Mouse (Mus musculus) heart, postnatal 4 days (tissue): ENCODE data around the gene 4933427D14Rik. TPM values are rescaled to one million over a fixed set of nuclear protein-coding genes. Genes with fewer than 3 reads are reported as not detected.
A peak's percentile ranks its signal among the peaks of the same experiment; 100 is the strongest.

Source experiments
- DNase-seq: peaks from one replicate; pipeline ENCODE4 v3.0.0; 2021
- total RNA-seq, 2 experiments: library from RNA; stranded (reverse); gene quantifications; 2 replicates each; pipeline ENCODE4 v1.2.3; 2021

The 4933427D14Rik gene
- total RNA-seq, 2 experiments from 2014 or later = 6.0 to 7.4 TPM

DNA sequence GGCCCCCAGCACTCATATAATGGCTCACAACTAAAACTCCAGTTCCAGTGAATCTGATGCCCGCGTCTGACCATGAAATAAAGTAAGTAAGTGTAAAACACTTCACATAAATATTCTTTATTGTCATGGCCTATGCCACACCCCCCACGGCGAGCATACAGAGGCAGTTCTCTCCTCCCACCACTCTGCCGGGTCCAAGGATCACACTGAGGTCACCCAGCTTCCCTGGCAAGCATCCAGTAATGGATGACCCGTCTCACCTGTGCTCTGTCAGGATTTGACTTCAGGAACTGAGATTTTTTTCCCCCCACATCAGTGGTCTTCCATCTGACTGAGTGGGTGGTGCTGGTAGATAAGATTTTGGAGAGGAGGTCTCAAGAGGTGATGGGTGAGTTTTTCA, 67.1 kb downstream of the 4933427D14Rik start:
- no peak for DNase-seq

DNA sequence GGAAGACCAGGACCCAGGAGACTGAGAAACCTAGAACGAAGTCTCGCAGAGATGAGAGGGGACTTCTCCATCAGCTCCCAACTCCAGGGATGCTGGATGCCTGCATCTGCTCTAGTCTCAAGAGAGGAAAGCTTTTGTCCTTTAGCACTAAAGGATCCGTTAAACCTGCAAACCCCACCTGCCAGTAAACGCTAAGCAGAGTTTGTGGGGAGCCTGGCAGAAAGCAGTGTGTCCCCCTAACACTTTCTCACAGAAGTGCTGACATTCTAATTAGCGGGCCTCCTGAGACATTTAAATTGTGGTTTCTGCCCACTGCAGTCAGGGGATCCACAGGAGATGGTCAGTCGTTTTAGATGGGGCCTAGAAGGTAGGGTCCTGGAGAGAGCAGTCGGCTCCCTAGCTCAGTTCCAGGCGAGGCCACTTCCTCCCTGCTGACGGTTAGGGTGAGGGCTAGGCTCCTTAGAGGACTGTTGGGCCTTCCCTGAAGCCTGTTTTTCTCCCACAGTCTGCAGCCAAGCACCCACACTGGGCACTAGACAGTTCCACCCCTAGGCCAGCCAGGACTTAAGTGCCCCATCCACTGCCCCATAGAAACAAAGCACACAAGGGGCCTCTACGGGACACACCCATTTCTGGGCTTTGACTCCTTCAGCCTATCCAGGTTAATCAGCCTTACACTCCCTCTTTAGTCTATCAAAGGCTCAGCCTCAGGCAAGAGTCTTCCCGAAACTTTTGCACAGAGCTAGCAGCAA, 70.9 kb downstream of the 4933427D14Rik start:
- no peak for DNase-seq

DNA sequence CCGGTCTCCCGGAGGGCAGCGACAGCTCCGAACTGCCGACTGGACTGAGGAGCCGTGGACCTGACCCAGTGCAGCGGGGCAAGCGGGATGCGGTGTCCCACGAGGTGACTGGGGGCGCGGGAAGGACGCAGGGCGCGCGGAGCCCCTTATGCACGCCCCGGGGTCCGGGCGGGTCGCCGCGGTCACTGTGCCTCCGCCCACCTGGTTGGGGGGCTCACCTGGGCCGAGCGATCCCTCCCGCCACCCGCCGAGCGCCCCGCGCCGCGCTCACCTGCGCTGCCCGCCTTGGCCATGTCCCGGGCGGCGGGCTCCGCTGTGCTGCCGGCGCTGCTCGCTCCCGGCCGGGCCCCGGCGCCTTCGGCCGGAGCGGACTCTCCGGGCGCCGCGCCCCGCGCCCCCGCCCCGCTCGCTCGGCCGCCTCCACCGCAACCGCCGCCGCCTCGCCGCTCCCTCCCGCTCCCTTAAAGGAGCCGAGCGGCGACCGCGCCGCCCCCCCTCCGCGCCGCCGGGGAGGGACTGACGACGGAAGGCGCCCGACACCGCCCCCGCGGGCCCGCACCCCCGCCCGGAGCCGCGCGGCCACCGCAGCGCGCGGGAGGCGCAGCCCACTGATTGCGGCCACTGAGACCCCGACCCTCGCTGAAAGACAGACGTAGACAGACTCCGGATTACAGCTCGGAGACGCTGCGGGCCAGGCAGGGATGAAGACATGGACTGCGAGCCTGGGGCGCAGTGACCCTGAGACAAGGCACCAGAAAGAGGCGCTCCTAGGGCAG, 71.7 kb downstream of the 4933427D14Rik start, which contains the start of gene Pitpnm3:
Gene Pitpnm3, minus strand, starts transcription at position 396 of the 776 bp plus-strand sequence.
- DNase-seq = peak; percentile 39

DNA sequence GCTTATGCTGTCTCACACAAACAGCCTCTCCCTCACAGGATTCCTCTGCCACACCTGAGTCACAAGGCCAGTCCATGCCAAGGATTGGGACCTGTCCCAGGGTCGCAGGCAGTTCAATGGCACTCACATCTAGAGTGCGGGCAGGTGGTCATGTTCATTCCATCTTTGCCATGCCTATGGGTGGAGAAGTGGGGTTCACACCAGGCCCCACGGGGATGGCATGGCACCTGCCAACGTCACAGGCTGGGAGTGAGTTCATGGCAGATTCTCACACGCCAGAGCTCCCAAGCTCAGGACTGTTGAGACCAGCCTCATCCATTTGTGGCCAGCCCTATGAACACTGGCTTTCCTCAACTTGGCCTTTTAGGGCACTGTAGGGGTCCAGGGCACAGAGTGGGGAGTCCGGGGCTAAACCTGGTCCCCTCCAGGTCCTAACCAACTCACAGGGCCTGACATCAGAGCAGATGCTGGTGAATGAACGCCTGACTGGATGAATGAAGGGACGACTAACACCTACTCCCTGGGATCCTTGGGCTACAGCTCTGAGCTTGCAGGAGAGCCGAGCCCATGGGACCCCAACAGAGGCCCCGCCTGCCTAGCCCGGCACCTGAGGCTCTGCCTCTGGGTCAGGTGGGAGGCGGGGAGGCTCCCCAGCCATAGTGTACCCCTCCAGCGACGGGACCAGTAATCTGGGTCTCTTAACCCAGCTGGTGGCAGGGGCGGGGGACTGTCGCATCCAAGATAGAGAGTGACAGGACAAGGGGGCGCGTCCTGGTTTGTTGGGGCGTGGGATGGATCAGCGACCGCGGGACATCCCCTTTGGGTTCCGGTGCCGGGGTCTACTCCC, 72.5 kb downstream of the 4933427D14Rik start:
- no peak for DNase-seq

DNA sequence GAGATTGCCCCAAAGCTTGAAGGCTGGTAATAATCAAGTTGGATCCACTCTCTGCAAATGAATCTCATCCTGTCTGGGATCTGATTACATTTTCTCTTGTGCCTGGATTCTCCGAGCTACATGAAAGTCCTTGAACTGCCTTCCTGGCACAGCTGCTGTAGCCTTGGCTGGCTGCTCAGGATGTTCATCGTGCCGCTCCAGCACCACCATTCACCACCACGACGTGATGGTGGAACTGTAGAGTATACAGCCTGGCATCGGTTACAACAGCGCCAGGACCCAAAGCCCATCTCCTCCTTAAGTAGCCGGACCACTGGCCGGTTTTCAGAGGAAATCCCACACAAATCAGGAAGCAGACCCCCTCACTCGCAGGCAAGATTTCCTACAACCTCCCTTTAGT, 74.2 kb downstream of the 4933427D14Rik start:
- peak; percentile 17 for DNase-seq

DNA sequence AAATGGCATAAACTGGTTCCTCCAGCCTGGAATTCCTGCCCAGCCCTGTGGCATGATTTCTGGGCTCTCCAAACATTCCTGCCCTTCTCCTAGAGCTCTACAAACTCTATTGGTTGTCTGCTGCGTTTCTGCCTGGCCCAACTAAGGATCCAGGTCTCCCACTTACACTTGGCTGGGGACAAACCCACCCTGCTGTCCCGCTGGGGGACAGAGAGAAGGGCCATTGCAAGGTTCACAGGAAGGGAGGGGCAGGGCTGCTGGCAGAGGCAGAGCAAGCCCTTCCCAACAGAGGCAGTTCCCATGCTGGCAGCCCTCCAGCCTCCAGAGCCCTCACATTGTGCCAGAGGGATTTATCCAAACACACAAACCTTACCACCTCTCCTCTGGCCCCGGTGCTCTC, 75.0 kb downstream of the 4933427D14Rik start:
- DNase-seq = peak; percentile 84

DNA sequence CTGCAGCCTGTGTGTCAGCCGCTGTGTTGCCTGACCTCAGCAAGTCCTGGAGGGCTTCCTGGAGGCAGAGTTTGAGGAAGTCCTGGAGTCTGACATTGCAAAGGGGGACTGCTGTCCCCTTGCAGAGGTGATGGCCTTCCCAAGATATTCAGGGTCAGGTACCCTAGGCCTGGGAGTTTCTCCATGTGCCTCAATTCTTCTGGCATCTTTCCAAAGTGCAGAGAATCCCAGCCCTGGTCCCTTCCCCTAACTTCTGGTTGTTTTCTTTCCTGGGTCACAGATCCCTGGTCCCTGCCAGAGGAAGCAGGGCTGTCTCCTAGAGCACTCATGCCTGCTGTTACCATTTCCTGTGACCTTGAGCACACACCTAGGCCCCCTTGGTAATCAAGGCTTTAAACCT, 75.6 kb downstream of the 4933427D14Rik start:
- DNase-seq = no peak

DNA sequence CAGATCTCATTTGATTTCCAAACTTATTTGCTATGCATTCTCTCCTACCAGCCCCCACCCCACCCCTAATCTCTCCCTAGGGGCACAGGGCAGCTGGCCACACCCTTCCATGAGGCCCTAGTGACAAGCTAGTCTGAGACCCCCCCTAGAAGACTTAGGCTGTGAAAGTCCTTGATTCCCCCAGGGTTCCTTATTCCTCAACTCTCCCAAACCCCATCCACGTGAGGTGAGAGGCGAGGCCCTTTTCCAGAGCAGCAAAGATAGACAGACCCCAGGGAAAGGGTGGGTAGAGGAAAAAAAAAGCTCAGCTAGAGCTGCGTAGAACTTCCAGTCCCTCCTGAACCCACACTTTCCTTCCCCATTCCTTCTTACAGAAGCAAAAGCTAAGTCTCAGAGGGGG, 76.4 kb downstream of the 4933427D14Rik start:
- no peak for DNase-seq

DNA sequence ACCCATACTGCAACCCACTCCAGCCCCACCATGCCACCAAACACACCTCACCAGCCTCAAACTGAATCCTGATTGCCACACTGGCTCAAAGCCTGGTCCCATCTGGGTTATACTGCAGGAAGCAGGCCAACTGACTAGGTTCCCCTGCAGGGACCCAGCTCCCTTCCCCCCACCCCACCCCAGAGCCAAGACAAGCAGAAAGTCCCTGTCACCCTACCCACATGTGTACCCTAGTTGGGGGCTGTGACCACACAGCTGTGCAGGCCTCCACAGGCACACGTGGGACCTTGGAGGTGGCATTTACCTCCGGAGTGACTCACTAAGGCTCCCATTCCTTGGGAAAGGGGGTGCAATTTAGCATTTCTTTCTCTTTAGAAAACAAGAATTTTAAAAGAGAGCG, 76.8 kb downstream of the 4933427D14Rik start:
- no peak for DNase-seq

DNA sequence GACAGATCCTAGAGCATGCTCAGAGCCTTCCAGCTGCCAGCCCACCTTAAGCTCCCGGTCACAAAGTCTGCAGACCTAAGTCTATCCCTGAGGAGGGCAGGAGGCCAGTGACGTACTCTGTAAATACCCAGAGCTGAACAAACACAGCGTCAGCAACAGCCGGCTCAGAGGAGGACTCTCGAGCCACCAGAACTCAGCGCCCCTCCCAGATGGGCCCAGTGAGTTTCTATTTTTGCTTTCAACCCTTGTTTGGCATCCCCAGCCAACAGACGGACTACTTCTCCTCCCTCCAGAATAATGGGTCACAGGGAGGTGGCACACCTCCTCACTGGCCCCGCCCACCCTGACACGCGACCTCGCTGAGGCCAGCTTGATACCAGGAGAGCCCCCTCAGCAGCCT, 77.2 kb downstream of the 4933427D14Rik start:
- peak; percentile 79 for DNase-seq

DNA sequence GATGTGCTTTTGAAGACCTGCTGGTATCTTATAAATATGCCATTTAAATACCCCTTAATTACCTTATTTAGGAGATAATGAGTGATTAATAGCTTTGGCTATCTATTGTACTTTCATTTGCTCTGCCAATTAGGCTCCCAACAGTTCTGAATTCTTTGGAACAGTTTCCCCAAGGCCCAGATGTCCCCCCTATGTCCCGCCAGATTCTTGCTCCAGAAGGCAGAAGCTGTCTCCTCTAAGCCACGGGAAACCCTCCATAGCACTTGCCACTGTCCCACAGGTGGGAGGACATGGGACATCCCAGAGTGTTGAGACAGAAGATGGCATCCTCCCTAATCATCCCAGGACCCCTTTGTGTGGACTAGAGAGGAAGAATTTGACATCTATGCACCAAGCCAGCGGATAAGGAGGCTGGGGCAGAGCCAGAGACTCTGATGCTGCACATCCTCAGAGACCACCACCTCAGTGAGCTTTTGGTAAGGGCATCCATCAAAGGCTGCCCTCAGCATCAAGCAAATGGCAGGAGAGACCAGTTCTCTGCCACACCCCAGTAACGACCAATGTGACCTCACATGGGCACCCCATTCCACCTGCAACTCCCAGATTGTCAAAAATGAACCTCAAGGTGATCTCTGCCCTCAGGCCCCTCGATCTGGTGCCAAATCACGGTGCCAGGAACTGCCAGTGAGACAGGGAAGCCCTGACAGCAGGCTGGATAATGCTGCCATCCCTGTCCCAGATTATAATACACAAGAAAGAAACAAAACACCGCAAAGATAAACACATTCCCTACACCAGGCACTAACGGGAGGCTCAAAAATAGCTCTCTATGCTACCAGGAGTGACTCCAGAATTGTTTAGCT, 78.0 kb downstream of the 4933427D14Rik start:
- DNase-seq = peak; percentile 22

DNA sequence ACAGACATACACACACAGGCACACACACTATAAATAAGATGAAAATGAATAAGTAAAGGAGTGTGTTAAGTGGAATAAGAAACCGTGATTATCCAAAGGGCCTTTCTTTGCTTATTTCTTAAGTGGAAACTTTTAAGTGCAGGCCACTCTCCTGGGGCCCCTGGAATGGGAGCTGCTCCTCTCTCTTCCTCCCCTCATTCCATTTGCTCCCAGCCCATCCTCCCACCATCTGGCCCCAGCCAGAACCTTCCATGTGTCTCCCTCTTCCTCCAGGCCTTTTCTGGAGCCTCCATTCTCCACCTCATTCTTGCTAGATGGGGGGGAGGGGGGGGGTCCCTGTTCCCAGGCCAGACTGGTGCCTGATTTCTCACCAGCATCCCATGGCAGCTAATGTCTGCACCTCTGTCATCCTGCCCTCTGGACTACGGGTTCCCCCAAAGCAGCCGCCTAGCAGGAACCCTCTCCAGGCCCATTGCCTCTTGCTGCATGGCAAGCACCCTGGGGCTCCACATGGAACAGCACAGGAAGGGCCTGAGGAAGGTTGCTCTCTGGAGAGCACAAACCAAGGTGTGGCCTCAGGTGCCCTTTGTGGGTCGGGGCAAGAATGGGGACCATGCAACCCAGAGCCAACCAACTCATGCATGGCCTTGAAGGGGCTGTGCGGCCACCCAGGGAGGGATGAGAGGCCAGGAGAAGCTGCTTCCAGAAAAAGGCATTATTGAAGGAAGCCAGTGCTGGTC, 79.6 kb downstream of the 4933427D14Rik start:
- no peak for DNase-seq

DNA sequence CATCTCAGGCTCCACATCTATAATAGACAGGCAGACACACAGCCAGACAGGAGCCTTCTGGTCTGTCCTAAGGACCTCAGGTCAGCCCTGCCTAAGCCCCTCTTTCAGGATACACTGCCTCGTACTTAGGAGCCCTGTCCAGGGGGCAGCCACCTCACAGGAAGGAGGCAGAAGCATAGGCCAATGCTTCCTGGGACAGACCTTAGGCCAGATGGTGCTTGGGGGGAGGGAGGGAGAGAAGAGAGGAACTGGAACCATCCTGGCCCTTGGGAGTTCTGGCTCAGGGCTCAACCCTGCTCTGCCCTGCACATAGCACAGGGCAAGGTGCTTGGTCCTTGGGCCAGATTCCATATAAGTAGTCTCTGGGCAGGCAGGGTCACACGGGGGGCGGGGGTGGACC, 81.5 kb downstream of the 4933427D14Rik start:
- no peak for DNase-seq

DNA sequence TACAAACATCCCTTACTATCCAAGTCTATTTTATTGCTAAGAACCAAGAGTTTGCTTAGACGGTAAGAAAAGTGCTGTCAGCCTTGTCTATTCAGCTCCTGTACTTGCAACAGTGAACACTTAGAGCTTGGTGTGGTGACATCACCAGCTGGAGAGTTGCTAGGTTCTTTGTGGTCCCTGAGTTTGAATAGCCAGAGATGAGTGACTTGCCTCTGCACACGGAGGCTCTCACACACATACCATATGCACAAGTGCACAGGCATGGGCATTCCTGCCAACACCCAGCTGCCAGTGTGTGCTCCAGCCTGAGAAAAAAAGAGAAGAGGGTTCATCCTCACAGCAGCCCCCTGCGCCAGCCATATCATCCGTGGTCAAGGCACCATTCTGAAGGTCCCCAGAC, 83.7 kb downstream of the 4933427D14Rik start:
- no peak for DNase-seq

DNA sequence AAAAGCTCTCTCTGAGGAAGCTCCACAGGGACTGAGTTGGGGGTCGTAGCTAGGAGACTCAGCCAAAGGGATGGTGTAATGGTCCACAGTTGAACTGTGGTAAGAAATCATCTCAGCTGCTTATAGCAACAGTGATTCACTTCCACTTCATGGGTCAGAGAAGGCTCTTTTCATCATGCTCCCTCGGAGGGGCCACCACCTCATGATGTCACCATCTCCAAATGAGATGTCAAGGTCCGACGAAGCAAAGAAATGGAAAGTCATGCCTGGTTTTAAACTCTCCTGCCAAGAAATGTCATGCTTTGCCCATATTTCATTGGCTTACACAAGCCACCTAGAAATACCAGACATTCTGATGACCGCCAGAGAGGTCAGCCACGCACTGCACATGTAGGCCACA, 86.9 kb downstream of the 4933427D14Rik start:
- no peak for DNase-seq

DNA sequence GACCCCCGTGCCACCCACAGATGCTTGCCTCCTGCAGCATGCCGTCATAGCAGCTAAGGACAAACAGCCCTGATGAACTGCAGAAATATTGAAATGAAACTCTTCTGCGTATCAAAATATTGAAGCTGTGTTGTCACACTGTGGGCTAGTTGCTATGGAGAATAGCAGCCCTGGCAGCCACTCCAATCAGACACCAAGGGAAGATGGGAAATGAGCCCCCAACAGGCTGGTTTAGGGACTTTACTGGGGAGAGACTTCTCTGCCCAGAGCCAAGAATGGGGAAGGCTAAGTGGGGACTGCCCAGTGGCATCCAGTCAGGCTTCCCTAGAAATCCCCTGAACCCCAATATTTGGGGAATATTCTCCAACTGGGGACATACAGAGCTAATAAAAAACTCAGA, 88.6 kb downstream of the 4933427D14Rik start:
- no peak for DNase-seq

DNA sequence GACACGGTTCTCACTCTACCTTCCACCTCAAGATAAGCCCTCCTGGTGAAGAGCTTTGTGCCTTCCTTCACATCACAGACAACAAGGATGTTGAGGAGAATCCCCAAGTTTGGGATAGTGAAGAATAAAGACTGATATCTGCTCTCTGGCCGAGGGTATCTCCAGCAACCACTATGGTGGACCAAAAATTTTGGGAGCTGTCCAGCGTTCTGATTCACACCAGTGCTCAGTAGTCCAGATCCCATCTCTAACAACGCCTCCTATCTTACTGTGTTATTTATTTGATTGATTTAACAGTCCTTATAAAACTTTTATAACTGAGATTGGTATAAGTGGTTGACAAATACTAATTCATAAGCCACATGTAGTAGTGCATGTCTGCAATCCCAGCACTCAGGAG, 94.0 kb downstream of the 4933427D14Rik start:
- DNase-seq = peak; percentile 30

DNA sequence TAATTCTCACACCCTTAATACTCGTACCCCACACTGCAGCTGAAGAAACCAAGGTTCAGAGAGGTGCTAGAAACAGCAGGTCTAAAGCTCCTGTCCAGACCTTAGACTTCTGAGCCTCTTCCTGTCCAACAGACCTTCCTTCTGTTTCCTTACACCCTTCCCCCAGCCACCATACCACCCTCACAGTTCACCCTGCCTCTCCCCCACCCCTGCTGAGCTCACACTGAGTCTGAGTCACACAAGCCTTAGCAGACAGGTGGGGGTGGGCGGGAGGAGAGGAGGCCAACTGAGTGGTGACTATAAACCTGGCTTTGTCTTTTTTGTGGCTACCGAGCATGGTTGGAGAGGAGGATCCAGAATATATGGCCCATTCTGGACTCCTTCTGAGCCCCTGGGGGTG, 96.5 kb downstream of the 4933427D14Rik start:
- DNase-seq = no peak

DNA sequence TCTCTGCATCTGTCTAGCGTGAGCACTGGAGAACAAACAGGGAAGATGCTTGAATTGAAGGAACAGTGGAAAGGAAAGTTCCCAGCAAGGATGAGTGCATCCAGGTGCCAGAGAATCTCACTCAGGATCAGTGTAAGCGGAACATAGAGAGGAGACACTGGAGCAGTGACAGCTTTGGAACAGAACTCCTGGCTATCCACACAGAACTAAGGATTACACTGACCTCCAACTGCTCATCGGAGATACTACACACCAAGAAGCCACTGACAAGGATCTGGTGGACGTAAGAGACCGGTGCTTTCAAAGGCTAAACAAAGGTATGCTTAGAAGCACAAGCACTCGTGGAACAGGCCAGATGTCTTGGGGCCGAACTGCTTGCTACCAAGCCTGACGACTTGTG, 103.0 kb downstream of the 4933427D14Rik start:
- no peak for DNase-seq
